Mouse (Mus musculus): ENCODE results near the gene Cacna1a.
"Not testable (repeated sequence)": the region's sequence is repeated elsewhere in the genome, so short reads cannot be mapped to it uniquely, and the experiment has no call there.

The Cacna1a gene

DNA sequence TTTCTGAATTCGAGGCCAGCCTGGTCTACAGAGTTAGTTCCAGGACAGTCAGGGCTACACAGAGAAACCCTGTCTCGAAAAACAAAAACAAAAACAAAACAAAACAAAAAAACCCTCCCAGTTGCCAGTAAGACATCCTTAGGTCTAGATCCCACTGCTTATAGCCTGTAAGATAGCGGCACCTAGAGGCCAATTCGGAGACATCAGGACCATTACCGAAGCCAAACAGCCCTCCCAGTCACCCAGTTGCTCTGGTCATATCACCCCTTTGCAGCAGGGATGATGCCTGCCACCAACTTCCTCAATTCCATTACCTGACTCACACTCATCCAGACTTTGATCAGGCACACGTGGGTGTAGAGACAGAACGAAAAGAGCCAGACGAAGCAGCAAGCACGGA is 207.4 kb downstream of the Cacna1a start:
- peak; percentile 39 to 50 for DNase-seq

DNA sequence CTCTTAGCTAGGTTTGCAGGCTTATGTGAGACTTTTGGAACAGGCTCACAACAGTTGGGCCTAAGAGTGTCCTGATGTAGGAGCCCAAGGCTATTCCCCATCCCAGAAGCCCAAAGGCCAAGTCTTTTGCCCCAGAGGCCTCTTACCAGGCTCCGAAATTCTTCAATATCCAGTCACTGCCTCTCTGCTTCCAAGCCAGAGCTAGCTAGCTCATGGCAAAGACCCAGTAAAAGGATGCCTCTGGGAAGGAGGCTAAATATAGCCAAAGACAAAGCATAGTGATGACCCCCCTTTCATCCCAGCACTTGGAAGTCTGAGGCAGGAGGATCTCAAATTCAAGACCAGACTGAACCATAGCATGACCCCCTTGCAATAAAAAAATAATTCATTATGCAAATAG is 211.2 kb downstream of the Cacna1a start:
- no peak for DNase-seq

DNA sequence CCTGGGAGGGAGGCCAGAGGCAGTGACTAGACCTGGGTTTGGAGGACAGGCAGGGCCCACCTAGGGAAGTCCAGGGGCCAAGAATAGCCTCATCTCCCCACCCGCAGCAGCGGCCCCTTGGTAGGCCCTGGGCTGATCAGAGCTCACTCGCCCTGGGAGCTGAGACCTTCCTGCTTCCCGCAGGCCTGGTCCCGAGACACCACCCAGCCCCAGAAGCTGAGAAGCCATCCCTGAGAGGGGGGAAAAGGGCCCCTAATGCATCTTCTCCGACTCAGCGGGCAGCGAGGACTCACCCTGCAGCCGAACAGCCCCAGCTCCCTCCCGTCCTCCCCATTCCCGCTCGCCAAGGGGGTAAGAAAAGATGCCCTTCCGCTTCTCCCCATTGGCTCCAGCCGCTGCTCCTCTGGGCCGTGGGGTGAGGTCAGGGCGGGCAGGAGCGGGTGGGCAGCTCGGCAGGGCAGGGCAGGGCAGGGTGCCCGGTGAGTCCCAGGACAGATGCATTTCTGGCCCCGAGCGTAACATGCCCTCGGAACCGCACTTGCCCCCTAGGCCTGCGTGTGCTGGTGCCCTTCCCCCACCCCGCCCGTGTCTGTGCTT is 212.2 kb downstream of the Cacna1a start:
- DNase-seq, result no peak

- DNase-seq, result no peak
Measured at GRCm38 (mm10) chr8:84601221-84601751, 213.0 kb downstream of the Cacna1a start.

DNA sequence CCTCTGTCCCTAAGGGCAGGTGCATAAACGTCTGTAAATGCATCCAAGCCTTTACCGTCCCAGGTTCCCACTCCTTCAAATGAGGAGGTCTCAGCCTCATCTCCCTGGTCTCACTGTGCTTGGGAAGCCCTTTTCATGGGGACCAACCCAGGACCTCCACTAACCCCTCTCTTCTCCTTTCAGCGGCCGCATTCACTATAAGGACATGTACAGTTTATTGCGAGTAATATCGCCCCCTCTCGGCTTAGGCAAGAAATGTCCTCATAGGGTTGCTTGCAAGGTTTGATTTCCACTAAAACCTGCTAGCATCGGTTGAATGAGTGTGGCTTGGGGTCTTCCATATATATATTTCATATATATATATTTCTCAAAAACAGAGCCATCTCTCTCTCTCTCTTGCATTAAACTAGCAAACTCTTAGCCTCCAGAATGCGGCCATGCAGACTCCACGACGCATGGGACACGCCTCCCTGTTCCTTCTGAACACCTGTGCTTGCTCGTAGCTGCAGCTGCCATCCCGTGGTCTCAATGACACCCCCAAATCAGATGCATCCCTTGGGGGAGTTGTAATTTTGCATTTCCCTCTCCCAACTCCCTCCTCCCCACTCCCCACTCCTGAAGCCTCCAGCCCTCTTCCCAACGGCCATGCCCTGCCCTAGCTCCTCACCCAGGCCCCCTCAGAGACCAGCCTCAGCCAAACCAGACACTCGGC is 226.4 kb downstream of the Cacna1a start:
- no peak for DNase-seq

GRCm38 (mm10) chr8:84615666-84616485 is 227.6 kb downstream of the Cacna1a start:
- DNase-seq, result no peak

DNA sequence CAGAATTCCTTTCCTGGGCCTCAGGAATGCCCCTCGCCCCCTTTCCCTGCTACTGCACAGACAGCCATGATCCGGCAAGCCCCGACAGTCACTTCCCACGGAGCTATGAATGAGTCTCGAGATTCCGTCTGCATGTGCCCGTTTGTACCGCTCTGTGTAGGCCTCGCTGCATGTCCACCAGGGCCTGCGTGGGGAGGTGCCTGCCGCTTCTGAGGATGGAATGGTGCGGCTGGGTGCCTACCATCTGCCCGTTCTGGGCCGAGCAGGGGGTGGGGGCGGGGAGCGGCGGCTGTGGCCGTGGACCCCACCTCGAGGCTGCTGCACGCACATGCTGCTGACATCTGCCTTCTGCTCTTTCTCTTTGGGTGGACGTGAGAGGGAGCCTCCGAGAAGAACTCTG is 228.8 kb downstream of the Cacna1a start:
- DNase-seq, result no peak

GRCm38 (mm10) chr8:84621102-84621625 is 232.9 kb downstream of the Cacna1a start:
- DNase-seq, result no peak

DNA sequence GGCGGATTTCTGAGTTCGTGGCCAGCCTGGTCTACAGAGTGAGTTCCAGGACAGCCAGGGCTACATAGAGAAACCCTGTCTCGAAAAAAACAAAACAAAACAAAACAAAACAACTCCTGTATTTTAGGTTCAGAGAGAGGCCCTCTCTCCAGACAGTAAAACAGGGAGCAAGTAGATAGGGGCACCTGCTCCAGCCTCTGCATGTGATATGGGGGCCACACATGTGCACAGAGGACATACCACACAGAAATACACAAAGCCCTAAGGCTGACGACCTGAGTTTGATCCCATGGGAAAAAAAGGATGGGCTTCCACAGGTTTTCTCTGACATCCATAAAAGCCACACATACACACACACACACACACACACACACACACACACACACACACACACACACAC is 235.2 kb downstream of the Cacna1a start:
- not testable (repeated sequence) for DNase-seq

- no peak for DNase-seq
Measured at GRCm38 (mm10) chr8:84629586-84629985, 241.3 kb downstream of the Cacna1a start.

DNA sequence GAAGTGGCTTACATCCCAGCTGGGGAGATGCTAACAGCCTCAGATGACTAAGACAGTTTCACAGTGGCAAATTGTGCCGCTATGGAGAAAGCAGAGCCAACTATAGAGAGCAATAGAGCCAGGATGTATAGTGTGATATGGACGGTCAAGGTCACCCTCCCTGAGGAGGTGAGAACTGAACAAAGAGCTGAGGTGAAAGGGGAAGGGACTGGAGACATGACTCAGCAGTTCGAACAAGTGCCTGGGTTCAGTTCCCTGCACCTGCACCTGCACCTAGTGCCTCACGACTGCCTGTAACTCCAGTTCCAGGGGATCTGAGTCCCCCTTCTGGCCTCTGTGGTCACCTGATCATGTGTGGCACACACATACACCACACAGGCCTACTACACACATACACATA is 241.9 kb downstream of the Cacna1a start:
- no peak for DNase-seq

- no peak for DNase-seq
Measured at GRCm38 (mm10) chr8:84631813-84632212, 243.6 kb downstream of the Cacna1a start.

- DNase-seq, result no peak
Measured at GRCm38 (mm10) chr8:84633841-84634584, 245.8 kb downstream of the Cacna1a start.

GRCm38 (mm10) chr8:84634849-84635304 is 246.6 kb downstream of the Cacna1a start:
- no peak for DNase-seq

GRCm38 (mm10) chr8:84635397-84636050 is 247.3 kb downstream of the Cacna1a start:
- no peak for DNase-seq

DNA sequence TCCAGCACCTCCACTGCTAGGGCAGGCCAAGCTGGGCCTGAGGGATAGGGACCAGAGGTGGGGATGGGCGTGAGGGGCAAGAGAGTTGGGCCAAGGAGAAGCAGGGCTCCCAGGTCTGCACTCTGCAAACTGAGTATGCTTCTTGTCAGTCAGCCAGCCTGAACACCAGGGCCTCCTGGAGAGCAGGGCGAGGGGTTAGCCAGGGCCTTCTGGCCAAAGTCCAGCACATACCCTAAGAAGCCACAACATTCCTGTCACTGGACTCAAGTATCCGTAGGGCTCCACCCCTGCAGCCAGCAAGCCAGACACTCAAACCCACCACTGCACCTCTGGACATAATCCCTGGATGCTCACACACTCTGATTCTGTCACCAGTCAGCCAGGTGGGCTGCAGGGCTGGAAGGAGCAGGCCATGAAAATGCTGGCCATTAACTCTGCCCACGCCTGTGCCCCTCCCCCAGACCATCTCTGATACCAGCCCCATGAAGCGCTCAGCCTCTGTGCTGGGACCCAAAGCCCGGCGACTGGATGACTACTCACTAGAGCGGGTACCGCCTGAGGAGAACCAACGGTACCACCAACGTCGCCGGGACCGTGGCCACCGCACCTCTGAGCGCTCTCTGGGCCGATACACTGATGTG is 247.9 kb downstream of the Cacna1a start:
- no peak for DNase-seq

DNA sequence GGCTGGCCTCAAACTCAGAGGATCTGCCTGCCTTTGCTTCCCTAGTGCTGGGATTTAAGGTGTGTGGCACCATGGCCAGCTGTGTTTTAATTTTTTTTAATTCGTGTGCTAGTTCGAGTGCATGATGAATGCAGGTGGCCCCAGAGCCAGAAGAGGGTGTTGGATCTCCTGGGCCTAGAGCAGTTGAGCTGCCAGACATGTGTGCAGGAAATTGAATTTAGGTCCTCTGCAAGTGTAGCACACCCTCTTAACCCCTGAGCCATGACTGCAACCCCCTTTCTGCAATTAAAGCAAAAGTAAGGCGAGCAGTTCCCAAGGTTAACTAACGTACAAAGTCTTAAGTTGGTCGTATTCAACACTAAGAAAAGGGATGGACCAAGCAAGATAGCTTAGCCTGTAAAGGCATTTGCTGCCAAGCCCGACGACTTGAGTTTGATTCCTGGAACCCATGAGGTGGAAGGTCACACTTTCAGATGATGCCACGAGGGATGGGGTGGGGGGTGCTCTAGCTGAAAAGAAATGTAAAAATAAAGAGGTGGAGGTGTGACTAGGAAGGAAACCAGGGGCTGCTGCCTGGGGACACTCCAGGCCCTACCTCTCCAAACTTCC is 249.8 kb downstream of the Cacna1a start:
- DNase-seq, result peak; percentile 36 to 54

DNA sequence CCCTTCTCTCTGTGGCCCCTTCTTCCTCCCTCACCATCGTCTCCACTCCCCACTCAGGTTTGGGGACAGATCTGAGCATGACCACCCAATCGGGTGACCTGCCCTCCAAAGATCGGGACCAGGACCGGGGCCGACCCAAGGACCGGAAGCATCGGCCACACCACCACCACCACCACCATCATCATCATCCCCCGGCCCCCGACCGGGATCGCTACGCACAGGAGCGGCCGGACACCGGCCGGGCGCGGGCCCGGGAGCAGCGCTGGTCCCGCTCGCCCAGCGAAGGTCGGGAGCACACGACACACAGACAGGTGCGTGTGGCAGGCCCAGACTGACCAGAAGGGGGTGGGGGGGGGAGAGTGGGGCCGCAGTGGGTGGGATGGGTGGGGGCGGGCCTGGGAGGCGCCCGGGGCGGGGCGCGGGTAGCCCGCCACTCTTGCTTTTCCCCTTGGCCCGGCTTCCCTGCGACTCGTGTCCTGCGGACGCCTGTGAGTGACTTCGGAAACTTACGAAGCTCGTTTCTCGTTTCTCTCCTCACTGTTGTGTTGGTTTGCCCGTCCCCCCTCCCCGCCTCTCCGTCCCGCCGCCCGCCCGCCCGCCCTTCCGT is 250.4 kb downstream of the Cacna1a start:
- DNase-seq, result peak; percentile 35 to 62

DNA sequence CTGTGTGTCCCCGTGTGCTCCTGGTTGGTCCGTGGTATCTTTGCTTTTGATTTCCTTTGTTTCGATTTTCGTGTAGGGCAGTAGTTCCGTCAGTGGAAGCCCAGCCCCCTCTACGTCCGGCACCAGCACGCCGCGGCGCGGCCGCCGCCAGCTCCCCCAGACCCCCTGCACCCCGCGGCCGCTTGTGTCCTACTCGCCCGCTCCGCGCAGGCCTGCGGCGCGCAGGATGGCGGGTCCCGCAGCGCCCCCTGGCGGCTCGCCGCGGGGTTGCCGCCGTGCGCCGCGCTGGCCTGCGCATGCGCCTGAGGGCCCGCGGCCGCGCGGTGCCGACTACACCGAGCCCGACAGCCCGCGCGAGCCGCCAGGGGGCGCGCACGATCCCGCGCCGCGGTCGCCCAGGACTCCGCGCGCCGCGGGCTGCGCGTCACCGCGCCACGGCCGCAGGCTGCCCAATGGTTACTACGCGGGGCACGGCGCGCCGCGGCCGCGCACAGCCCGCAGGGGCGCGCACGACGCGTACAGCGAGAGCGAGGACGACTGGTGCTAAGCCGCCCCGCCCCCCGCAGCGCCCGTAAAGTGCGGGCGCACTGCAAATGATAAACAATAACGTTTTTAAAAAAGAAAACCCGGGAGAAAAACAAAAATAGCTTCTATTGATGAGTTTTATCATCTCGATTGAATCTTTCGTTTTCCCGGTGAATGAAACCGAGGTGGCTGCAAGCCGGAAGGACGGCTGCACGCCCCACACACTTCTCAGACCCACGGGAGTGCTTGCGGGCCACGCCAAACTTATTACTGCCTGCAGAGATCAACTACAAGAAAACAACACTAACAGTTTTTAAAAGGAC is 251.1 kb downstream of the Cacna1a start:
- peak; percentile 91 to 93 for DNase-seq

Data from thymus, postnatal 36 days (tissue).